Mouse (Mus musculus): ENCODE measurements around the gene Nkx2-5. TPM values are rescaled to one million over a fixed set of nuclear protein-coding genes. Genes with fewer than 3 reads are reported as not detected.

The Nkx2-5 gene
- total and polyA plus RNA-seq, 3 experiments = not detected

DNA sequence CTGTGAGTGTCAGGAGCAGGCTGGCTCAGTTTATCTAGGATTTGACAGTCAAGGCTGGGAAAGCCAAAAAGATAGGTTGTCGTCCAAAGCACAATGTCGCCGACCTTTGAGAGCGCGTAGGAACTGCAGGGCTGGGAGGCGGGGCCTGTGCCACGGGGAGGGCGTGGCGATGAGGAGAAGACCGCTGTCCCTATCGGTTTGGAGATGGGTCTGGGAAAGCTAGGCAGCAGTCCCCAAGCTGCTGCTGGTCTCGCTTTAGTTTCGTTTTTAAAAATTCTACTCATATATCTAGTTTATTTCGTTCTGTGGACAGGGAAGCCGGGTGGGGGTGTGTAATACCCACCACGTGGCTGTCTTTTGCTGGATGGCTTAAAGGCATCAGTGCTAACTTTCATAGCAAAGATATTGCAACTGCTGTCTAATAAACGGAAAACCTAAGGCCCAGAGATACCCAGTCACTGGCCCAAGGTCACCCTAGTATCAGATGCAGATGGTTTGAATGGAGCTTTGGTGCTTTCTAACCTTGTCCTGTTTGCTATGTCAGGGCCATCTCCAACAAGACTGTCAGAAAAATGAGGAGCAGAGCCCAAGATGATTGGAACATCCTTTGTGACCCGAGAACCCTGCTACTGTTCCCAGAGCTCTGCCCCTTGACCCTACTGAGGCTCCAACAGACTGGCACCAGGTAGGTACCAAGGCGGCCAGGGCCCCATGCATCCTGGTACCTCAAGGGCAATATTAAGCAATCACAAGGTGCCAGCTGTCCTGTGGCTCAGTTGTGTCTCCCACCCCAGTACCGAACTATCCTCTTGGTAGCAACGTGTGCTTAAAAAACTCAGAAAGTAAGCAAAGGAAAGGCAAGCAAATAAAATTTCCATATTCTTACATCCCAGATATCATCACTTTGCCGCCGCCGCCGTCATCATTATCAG, 40.5 kb upstream of the Nkx2-5 start:
- Histone ChIP-seq H3K79me2 (ENCODE audit: control insufficient read depth, insufficient read depth, low read length, poor library complexity) (peaks cover 28% of the 10 kb centered on the region), H3K36me3 (ENCODE audit: control insufficient read depth in 1 of 2, insufficient read depth in 2 of 2, low read length in 2 of 2) (peaks cover 0 to 9% of the 10 kb centered on the region in 2 experiments; a peak in 3 of 4 replicates), H3K4me3 (ENCODE audit: control insufficient read depth in 1 of 2, insufficient read depth in 1 of 2, low read depth in 2 of 2, low read length in 2 of 2) (peak overlapping the region; percentile 88 to 93), H3K9me3 (replicated peaks; ENCODE audit: insufficient read depth, low read length) (no peaks in the 10 kb centered on the region), H3K27ac (ENCODE audit: control insufficient read depth, low read depth, low read length) (peak overlapping the region; percentile 80), H3K9ac (ENCODE audit: control insufficient read depth, low read depth, low read length, poor library complexity, severe bottlenecking) (peak overlapping the region; percentile 85), H3K4me1 (ENCODE audit: control insufficient read depth in 1 of 2, insufficient read depth in 2 of 2, low read length in 2 of 2) (peaks cover 3 to 10% of the 10 kb centered on the region in 2 experiments), H3K27me3 (ENCODE audit: control insufficient read depth in 1 of 2, insufficient read depth in 2 of 2, low read length in 2 of 2) (no peaks in the 10 kb centered on the region)
- peak in 1 of 2 experiments; percentile 91; a peak in 2 of 4 replicates for TF ChIP-seq POLR2A (IDR thresholded peaks at IDR 0.05; ENCODE audit: control insufficient read depth in 1 of 2, insufficient read depth in 1 of 2, low read depth in 1 of 2, low read length in 2 of 2, poor library complexity in 1 of 2)
- peak; percentile 92 for TF ChIP-seq MXI1 (IDR thresholded peaks at IDR 0.05; ENCODE audit: low read depth, low read length)
- TF ChIP-seq ZMIZ1 (IDR thresholded peaks at IDR 0.05; ENCODE audit: low read depth, low read length) = peak; percentile 53
- TF ChIP-seq ELF1 (IDR thresholded peaks at IDR 0.05; ENCODE audit: low read depth, low read length) = no peak
- peak; percentile 74; the same call in 1 of the 2 replicates for TF ChIP-seq MYC (IDR thresholded peaks at IDR 0.05; ENCODE audit: low read depth, low read length)
- TF ChIP-seq CHD1 (IDR thresholded peaks at IDR 0.05; ENCODE audit: low read depth, low read length) = no peak
- peak; percentile 80 for TF ChIP-seq SIN3A (IDR thresholded peaks at IDR 0.05; ENCODE audit: low read length)
- TF ChIP-seq NELFE (IDR thresholded peaks at IDR 0.05; ENCODE audit: low read depth, low read length) = peak; percentile 82
- TF ChIP-seq MAZ (IDR thresholded peaks at IDR 0.05; ENCODE audit: low read depth, low read length) = peak; percentile 51
- TF ChIP-seq SMC3 (IDR thresholded peaks at IDR 0.05; ENCODE audit: low read depth, low read length) = peak; percentile 70
- no peak for TF ChIP-seq ZKSCAN1 (IDR thresholded peaks at IDR 0.05; ENCODE audit: low read depth, low read length)
- TF ChIP-seq MAX (IDR thresholded peaks at IDR 0.05; ENCODE audit: low read length) = peak; percentile 70
- TF ChIP-seq NRF1 (IDR thresholded peaks at IDR 0.05; ENCODE audit: insufficient read depth, low read depth, low read length, poor library complexity, severe bottlenecking) = 0 out of 2 replicates have a peak, but pooled peaks have one; percentile 15
- peak; percentile 57 for TF ChIP-seq TCF12 (IDR thresholded peaks at IDR 0.05; ENCODE audit: low read depth, low read length)
- 0 out of 2 replicates have a peak, but pooled peaks have one; percentile 44 for TF ChIP-seq HCFC1 (IDR thresholded peaks at IDR 0.05; ENCODE audit: low read depth, low read length)
- TF ChIP-seq MAFK (IDR thresholded peaks at IDR 0.05; ENCODE audit: borderline replicate concordance, low read depth, low read length) = no peak
- no peak for TF ChIP-seq UBTF (IDR thresholded peaks at IDR 0.05; ENCODE audit: borderline replicate concordance, insufficient read depth, low read depth, low read length)
- peak; percentile 59; the same call in 1 of the 2 replicates for TF ChIP-seq ETS1 (IDR thresholded peaks at IDR 0.05; ENCODE audit: low read depth, low read length)
- TF ChIP-seq USF1 (IDR thresholded peaks at IDR 0.05; ENCODE audit: low read depth, low read length) = peak; percentile 25; the same call in 1 of the 2 replicates
- TF ChIP-seq GATA1 (IDR thresholded peaks at IDR 0.05; ENCODE audit: low read depth, low read length) = no peak
- TF ChIP-seq ZC3H11A (IDR thresholded peaks at IDR 0.05; ENCODE audit: low read depth, low read length) = peak; percentile 71
- TF ChIP-seq RCOR1 (IDR thresholded peaks at IDR 0.05; ENCODE audit: low read depth, low read length) = no peak
- no peak; the same call in none of the 2 replicates for TF ChIP-seq ZNF384 (IDR thresholded peaks at IDR 0.05; ENCODE audit: low read depth, low read length)
- TF ChIP-seq EP300 (IDR thresholded peaks at IDR 0.05; ENCODE audit: low read depth in 1 of 2, low read length in 2 of 2) = peak; percentile 28 to 38; a peak in 1 of 4 replicates
- peak; percentile 60 for TF ChIP-seq TBP (IDR thresholded peaks at IDR 0.05; ENCODE audit: low read depth, low read length)
- TF ChIP-seq POLR2AphosphoS2 (IDR thresholded peaks at IDR 0.05; ENCODE audit: low read length) = peak; percentile 70; the same call in 1 of the 2 replicates
- no peak for TF ChIP-seq TAL1 (IDR thresholded peaks at IDR 0.05; ENCODE audit: low read length)
- TF ChIP-seq MYB (IDR thresholded peaks at IDR 0.05; ENCODE audit: low read depth, low read length) = no peak
- TF ChIP-seq JUND (IDR thresholded peaks at IDR 0.05; ENCODE audit: low read depth, low read length) = no peak
- TF ChIP-seq RAD21 (IDR thresholded peaks at IDR 0.05; ENCODE audit: low read depth, low read length) = peak; percentile 79
- peak; percentile 20 to 78 (median 64); a peak in 5 of 6 replicates for TF ChIP-seq CTCF (IDR thresholded peaks at IDR 0.05 in 2 of 3, conservative IDR thresholded peaks at IDR 0.05 in 1 of 3; ENCODE audit: control insufficient read depth in 1 of 3, insufficient read depth in 1 of 3, low read depth in 2 of 3, low read length in 3 of 3, poor library complexity in 1 of 3, severe bottlenecking in 1 of 3)
- DNase-seq (ENCODE audit: low read depth, low spot score) = peak; percentile 93
